Mouse (Mus musculus) adrenal gland, postnatal 10 days (tissue): ENCODE measurements around the gene Mtmr4. TPM values are rescaled to one million over a fixed set of nuclear protein-coding genes. Genes with fewer than 3 reads are reported as not detected.

Experiments used
- DNase-seq: peaks from one replicate; pipeline ENCODE4 v3.0.0; 2021; ENCODE audit warnings: mixed read lengths
- long read RNA-seq, 2 experiments: library from polyadenylated mRNA; stranded (forward); transcript quantifications; one replicate each; pipeline ENCODE4 v2.0.0; 2021
- total RNA-seq, 2 experiments: library from RNA; stranded (reverse); gene quantifications; 2 replicates each; pipeline ENCODE4 v1.2.3; 2021

Gene Mtmr4
- total RNA-seq = 10 to 100 TPM; 23.9 to 28.4 TPM
- long read RNA-seq, experiment 1, partial matches to known transcripts = 8 of 8 reads
- long read RNA-seq, experiment 1, other reads (novel, unspliced or antisense) = 0 of 8 reads
- long read RNA-seq, experiment 2, full-length matches to known transcripts = 2 of 10 reads
- long read RNA-seq, experiment 2, partial matches to known transcripts = 3 of 10 reads
- long read RNA-seq, experiment 2, other reads (novel, unspliced or antisense) = 5 of 10 reads

DNA sequence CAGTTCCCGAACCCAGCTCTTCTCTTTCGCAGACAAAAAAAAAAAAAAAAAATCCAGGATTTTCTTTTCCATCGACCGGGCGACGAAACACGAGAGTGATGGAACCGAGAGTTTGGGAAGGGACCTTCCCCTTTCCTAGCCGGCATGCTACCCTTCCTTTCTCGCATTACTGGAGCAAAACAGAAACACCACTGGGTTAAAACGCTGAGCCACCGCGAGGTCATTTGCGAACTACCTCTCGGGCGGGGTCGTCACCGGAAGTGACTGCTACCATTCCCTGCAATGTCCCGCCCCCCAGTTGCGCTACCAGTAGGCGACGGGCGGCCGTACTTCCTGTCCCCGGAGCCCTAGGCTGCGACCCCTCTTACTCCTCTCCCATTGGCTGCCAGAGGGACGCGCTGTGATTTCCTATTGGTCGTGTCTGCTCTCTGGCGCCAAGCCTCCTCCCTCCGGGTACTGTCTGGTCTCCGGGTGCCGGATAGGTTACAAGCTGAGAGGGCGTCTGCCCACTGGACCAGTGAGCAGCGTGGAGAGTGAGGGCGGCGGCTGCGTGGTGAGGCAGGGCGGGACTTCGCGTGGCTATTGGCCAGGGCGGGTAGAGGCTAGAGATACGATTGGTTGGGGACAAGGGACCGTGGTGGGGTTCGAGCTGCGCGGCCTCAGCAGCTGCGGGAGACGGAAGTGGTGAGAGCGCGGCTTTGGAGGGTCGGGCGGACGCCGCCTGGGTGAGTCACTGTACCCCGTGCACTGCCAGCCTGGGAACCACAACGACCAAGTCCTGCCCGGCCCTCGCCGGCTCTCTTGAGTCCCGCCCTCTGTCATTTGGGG, at the start of gene Mtmr4:
Mtmr4 (plus strand) TSS at position 637 of the 828 bp plus-strand sequence.
- peak; percentile 99 for DNase-seq

DNA sequence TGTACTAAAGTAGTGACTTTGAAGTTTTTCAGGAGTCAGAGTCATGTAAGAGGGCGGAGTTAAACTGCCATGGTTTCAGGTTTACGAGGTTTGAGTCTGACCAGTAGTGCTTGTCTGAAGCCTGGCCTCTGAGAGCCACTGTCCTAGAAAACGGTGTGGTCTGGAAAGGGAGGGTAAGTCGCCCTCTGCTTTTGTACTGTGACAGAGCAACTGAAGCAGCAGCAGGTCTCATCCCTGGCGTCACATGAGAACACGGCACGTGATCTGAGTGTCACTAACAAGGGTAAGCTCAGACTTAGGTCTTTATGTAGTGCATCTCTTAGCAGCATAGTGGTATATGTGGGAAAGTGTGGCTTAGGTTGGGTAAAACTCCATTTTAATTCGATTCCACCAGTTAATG, 49.7 kb upstream of the Mtmr4 start:
- DNase-seq = peak; percentile 13

DNA sequence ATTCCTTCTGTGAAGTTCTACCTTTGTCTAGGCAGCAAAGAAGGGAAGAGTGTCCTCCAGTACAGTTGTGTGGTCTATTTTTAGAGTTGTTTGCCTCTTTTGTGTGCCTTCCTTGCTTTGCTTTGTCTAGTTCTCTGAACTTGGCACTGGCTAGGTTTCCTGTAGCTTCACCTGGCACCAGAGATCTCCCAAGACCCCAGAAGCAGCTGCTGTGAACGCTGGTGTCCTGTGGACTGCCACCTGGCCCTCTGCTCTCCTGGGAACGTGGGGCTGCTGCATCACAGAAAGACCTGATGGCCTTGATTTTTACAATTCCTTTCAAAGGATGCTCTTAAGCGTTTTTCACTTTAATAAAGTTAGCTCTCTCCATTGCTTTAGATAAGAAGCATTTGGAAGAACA, 49.1 kb upstream of the Mtmr4 start:
- DNase-seq = no peak

DNA sequence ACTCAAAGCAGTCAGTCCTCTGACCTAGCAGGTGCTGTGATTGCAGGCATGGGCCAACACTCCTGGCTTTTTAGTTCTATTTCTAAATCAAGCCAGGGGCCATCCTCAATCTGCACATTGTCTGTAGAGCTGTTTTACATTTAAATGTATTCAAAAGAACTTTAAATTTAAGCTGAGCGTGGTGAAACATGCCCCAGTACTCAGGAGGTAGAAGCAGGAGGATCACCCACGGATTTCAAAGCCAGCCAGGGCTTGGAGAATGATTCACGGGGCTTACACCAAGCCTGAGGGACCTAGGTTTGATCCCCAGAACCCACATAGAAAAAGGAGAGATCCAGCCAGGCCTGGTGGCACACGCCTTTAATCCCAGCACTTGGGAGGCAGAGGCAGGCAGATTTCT, 38.6 kb upstream of the Mtmr4 start:
- no peak for DNase-seq

DNA sequence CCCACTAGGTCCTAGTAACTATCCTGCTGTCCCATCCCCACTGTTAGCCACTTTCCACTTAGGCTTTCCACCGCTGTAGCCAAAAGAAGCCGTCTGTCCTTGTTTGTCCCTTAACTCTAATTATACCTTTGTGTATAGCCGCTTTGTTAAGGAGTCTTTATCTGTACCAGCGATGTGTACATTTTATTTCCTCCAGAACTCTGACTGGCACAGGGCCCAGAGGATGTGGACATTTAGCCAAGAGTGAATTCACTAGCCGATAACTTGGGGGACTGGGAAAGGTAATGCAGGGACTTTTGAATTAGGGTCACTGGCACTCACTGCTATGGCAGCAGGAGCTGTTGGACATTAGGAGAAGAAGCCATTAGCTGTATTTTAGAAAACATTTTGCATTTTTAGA, 37.6 kb upstream of the Mtmr4 start:
- DNase-seq = no peak

DNA sequence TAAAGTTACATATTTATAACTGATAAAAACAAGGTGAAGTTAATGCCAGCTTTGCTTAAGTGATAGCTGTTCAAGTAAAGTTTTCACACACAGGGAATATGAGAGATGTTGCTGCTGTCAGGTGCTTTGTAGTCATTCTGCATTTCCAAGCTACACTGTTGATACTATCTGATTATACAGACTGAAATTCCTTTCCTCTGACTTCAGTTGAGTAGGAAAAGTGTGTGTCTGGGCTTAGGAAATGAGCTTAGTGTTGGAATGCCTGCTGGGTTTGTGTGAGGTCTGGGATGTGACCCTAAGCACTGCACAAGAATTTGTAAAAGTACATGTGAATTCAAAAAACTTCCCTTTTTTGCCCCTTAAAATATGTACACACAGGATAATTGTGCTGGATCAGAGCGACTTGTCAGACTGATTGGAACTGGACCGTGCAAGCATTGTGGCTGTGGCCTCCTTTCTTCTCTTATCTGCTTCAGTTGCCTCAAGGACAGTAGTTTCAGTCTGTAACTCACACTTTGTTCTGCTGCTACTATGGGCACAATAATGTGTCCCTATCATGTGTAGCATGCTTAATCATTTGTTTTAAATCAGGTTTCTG, 36.8 kb upstream of the Mtmr4 start:
- no peak for DNase-seq

DNA sequence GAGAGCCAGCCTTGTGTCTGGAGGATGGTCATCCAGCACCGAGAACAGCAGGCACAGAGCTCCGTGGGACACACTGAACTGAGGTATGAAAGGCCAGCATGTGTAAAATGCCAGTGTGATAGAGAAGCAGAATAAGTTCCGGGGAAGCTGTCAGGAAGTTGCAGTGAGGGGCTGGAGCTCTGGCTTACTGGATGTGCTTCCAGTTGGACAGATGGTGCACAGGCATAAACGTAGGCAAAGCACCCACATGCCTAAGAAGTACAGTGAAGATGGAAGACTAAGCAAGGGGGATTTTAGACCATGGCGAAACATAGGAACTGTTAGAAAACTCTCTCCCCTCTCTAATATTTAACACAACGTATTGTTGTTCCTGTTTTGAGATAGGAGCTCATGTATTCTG, 30.8 kb upstream of the Mtmr4 start:
- no peak for DNase-seq

DNA sequence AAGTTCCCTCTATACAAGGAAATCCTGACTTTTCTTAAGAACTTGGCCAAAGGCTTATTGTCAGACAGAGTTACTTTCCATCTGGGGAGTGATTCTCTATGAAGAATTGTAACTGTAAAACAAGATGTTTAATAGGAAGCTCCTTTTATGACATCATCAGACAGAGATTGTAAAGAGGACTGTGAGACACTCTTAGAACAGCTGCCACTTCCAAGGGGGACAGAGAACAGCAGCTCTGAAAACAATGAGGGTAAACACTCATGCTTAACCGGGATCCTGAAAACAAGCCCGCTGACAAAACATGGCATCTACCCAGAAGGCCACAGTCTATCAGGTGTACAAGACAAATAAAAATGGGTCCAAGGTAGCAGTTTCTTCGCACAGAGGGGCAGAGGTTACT, 25.5 kb upstream of the Mtmr4 start, which contains the start of gene Gm11492:
Gm11492 (plus strand) TSS at position 153 of the 400 bp plus-strand sequence.
- DNase-seq = no peak

DNA sequence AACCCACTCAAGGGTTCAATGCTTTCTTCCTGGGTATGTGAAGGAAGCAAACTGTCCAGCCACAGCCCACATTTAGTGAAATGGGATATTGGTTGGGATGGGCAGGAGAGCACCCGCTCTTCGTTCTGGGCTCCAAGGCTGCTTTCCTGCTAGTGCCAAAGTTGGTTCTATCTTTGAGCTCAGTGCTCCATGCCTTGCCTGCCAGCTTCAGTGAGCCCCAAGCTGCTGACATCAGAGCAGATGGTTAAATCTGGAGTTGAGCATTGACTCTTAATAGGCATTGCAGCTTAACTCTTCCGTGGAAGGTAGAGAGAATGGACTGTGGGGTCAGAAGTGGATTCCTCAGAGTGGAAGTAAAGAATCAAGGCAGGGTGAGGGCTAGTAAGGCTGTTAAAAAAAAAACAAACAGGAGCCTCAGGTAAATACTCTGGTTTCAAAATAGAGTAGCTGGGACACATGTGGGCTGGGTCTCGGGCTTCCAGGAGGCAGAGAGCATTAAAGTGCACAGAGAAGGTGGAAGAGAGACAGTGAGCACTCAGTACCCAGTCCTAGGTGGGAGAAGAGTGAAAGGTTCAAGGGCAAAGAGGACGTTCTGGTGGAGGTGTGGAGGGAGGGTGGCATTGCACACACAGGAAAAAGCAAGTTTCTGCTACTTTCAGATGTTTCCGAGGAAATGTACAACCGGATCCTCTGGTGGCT, 23.6 kb upstream of the Mtmr4 start, which contains the start of gene Sept4:
Sept4 (plus strand) TSS at position 649 of the 699 bp plus-strand sequence.
- DNase-seq = no peak

DNA sequence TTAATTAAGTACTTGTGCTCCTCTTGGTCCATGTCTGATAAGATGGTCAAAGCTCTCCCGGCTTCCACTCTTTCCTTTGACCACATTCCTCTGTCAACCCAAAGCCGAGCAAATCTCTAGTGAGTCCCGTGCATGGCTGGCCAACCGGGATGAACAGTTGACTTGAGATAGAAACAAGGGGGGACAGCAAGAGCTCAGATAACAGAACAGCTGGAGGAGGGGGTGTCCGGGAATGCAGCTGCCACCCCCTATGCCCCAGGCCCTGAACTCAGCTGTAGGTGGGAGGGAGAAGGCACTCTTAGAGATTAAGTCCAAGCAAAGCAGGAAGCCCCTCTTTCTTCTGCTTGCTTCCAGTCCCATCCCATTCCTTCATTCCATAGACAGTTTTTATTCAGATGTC, 21.2 kb upstream of the Mtmr4 start:
- DNase-seq = no peak

DNA sequence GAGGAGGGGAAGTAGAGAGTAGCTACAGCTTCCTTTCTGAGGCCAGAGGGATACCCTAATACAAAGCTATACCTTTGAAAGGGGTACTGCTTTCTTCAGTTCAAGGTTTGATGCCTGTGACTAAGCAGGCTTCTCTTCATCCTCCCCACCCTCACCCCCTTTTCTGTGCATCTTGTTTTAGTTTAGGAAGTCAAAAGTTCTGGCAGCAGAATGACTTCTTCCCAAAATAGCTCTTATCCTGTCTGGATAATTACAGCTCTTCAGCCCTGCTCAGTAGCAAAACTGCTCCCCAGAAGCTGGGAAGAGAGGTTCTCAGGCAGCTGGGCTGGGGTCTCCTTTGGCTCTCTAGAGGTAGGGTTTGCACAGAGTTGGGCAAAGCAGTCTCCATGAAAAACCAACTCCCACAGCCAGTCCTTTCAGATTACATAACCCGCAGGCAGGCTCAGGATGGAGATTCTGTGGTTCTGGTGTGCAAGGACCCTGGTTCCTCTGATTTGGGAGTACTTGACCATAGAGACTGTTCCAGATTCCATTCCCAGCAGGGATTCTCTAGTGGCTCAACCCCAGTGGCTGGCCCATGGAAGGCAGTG, 20.5 kb upstream of the Mtmr4 start:
- no peak for DNase-seq

DNA sequence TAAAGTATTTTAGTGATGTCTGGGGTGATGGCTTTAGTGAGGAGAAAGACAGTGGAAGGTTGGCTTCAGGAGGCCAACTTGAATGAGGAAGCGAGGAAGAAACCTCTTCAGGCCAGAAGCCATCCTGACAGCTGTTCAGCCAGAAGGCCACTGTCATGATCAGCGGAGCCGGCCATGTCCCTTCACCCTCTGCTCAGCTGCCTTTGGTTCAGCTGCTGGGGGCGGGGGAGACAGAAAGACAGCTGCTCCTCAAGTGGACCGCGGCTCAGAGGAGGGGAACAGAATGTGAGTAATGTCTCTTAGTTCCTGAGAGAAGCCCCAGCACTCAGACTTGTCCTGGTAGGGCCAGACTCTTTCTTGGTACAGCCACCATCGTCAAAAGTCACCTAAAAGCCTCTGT, 18.2 kb upstream of the Mtmr4 start:
- no peak for DNase-seq

DNA sequence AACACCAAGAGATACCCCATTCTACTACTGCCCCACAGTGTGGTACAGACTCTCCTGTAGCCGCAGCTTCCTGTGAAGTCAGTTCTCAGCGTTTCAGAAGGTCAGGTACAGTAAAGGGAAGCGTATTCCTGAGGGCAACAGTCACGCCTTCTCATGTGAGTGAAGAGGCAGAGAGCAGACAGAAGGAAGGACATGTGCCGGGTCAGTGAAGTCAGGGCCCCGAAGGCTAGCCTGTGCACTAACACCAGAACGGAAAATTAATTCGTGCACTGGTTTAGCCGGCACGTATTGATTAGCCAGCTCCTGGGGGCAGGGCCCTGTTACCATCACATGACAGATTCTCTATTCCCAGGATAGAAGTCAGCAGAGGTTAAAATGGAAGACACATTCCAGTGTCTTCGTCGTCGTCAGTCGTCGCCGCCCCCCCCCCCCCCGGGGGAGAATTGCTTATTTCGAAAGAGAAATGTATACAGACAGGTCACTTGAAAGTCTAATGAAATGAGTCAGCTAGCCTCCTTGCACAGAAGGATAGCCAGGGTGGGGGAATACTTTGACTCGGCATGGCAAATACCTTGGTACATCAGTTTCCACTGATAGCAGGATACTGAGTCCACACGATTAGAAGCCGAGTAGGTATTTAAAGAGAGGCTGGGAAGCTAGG, 17.3 kb upstream of the Mtmr4 start:
- DNase-seq = no peak

DNA sequence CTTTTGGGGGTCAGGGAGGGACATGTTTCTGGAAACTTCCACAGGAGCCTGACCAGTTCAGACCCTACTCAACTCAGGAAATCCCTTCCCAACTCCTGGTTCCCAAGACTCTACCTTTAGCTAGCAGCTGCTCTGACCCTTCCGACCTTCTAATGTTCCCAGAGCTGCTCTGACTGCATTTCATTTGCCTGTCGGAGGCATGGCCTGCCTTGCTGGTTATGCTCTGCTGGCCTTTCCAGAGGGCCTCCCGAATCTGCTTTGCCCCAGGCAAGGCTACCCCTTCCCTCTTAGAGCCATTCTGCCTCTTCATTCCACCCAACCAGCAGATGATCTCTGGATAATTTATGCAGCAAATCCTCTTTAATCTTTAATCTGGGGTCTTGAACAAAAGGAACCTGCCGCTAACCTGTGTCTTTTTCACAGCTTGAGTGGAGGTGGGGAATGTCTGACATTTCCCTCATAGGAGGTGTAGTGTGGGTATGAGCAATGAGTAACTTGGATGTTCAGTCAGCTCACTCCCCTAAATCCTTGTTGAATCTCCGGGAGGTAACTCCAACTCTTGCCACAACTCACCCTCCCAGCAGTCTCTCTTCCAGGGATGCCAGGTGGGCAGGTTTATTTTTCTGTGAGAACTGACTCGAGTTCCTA, 14.2 kb upstream of the Mtmr4 start:
- no peak for DNase-seq

DNA sequence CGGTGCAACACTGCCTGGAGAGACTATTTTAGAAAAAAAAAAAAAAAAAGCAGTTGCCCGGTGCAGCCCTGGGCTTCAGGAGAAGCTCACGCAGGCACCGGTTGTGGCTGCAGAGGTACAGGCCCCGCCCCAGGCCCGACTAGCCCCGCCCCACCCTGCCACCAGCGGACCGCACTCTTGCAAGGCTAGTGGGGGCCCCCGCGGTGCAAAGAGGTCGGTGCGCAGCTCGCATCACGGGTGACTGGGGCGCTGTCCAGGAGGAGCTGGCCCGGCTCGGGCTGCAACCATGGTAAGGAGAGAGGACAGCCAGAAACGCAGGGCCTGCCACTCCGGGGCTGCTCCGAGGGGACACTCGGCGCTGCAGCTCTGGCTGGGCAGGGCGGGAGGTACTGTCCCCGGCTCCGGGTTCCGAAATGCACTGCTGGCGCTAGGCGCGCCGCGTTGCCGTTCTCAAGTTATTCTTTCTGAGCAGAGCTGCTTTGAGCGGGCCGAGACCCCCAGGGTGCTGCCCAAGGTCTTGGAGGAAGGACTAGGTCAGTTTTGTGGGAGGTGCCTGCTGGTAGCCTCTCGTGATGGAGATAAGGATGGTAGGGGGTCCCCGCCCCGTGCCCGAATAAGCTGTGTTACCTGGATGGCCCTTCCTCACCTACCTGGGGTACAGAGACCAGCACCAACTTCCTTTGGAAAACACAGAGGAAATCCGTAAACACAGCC, 13.6 kb upstream of the Mtmr4 start:
- peak; percentile 84 for DNase-seq

DNA sequence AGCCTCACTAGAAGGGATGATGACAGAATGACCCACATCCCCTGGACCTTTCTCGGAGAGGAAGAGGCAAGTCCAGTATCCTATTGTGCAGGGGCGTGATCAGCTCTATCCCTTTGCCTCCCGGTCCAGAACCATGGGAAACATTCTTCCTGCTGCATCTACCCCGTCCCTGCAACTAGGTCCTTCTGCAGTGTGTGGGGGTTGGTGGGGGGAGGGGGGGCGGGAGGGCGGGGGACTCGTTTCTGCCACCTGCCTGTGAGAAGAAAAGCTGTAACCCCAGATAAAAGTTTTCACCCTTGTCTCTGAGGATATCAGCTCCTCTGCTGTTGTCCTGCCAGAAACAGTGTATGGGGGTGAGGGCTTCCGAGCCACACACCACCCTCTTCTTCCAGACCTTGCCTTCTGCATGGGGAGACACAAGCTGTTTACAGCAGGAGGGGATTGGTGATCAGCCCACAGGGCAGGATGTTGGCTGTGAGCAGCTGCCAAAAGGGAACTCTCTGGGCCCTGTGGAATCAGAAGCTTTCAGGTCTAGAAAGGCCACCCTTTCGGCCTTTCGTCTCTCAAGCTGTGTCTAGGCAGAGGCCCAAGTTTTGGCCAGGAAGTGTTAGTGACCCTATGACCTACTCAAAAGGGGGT, 12.9 kb upstream of the Mtmr4 start:
- DNase-seq = no peak

DNA sequence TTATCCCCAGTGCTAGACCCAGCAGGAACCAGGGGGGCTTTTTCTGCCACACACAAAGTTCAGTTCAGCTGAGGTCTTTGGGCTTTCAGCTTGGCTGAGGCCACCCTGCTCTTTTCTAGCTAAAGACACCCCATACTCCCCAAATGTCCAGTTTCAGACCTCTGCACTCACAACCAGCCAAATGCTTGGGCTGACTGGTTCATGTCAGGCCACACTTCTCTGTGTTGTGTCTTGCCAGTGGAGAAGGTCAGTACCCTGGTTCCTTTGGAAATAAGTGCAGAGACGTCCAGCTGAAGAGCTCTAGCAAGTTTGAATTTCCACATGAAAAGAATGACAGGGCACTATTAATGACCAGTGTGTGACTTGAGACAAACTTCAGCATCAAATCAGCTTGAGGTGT, 12.2 kb upstream of the Mtmr4 start:
- DNase-seq = no peak

DNA sequence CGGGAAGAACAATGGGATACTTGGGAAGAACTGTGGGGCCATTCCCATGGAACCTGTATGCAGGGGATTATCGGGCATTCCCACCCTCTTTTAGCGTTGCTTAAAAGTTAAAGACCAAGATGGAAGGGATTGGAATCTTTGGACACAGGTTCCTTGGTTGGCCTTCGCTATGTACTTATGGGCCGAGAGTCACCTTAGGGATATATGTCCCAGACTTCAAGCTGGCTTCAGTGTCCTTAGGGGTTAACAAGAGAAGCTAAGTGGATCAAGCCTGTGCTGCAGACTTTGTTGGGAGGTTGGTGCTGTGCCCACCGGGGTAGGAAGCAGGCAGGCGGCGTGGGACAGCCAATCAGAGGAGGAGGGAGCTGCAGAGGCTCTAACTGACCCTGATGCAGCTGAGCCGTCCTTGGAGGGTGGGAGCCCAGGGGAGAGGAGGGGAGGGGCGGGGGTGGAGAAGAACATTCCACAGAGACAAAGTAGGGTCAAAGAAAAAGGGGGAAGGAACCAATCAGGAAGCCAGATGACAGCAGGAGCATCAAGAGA, 11.3 kb upstream of the Mtmr4 start:
- DNase-seq = no peak

DNA sequence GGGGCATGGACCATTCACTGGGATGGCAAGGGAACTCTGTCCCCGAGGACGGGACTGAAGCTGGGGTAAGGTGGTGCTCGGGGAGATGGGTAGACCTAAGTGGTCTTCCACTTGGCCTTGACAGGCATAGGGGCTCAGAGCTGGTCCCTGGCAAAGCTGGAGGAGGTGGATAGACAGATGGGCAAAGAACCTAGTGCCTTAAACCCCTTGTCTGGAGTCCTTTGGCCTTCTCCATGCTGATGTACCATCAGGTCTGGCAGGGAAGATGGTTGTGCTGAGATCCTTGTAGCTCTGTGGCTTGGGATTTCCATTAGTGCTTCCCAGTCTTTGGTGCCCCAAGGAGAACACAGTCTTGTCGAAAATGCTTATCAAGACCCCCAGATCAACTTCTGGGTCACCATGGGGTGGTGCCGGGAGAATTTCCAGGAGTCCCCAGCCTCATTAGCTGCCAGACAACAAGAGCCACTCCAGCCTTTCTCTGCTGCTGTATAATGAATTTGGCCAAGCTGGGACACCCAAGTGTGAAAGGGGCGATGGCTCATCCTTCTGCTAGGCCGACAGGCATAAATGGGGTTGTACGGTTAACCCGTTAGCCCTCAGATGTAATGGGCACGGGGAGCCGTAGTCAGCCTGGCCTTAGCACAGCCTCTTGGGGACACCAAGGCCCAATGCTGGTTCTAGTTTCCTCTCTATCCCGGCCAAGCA, 10.6 kb upstream of the Mtmr4 start:
- no peak for DNase-seq
